13 mouse cellular contexts compared by ENCODE assay signal in the genomic region with DNA sequence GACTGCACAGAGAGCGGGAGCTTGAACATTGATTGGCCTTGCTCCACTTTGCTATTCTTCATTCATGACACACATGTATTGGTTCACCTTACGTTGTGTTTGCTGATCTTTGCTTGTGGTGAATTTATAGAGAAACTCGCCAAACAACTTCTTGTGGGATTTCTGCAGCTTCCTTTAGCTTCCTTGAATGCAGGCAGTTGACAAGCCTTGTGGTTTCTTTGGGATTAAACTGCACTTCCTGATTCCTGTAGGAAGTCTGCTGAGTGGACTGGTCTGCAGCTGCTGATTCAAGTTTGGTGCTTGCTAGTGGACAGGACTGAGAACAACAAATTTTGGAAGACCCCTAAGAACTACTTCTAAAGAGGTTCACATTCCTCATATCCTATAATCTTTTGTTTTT.
"Had no signal": no experiment of that assay in that cellular context is flagged by ENCODE, and none has a peak within 500 bp of the region (broad histone marks: within the 10 kb centered on the region; RNA-seq: fewer than 3 reads in every experiment).

No protein-coding gene starts in this region.

- H3K36me3 ChIP-seq: midbrain, embryonic 13.5 days; midbrain, embryonic 15.5 days; neural tube, embryonic 12.5 days; stomach, embryonic 15.5 days had no signal

- H3K4me1 ChIP-seq: midbrain, embryonic 13.5 days; midbrain, embryonic 15.5 days; neural tube, embryonic 12.5 days; stomach, embryonic 15.5 days had no signal

- DNase-seq: lung, adult 18-20 months; lung, embryonic 14.5 days; lung, postnatal 10 days; lung, postnatal 4 days; right cerebral cortex, postnatal 14 days; thymus, adult 2 months; thymus, postnatal 25 days; thymus, postnatal 4 days had no signal

- H3K27ac ChIP-seq: midbrain, embryonic 13.5 days; midbrain, embryonic 15.5 days; neural tube, embryonic 12.5 days; stomach, embryonic 15.5 days; stomach, postnatal 0 days had no signal

- H3K4me3 ChIP-seq: midbrain, embryonic 13.5 days; midbrain, embryonic 15.5 days; neural tube, embryonic 12.5 days; stomach, embryonic 15.5 days had no signal

- ATAC-seq: midbrain, embryonic 13.5 days; midbrain, embryonic 15.5 days had no signal

- H3K9me3 ChIP-seq: midbrain, embryonic 13.5 days; midbrain, embryonic 15.5 days; neural tube, embryonic 12.5 days; stomach, embryonic 15.5 days had no signal

- H3K27me3 ChIP-seq: midbrain, embryonic 13.5 days; midbrain, embryonic 15.5 days; neural tube, embryonic 12.5 days; stomach, embryonic 15.5 days had no signal
